Mouse (Mus musculus): ENCODE results near the gene Lrrc37a.

- TF ChIP-seq CTCF (IDR thresholded peaks at IDR 0.05) (peak; percentile 43), POLR2A (IDR thresholded peaks at IDR 0.05; ENCODE audit: insufficient read depth, low read depth, low read length) (no peak)
Measured at GRCm38 (mm10) chr11:103419226-103419625, 85.2 kb downstream of the Lrrc37a start.
